Mouse (Mus musculus): Measurements from ENCODE around the gene Hist2h2be. TPM values are rescaled to one million over a fixed set of nuclear protein-coding genes. Genes with fewer than 3 reads are reported as not detected.
"Not testable (repeated sequence)": the region's sequence is repeated elsewhere in the genome, so short reads cannot be mapped to it uniquely, and the experiment has no call there.

The Hist2h2be gene
- polyA plus RNA-seq, 1 experiment from 2014 or later = 4.7 TPM

GRCm38 (mm10) chr3:96240799-96241197, 19.9 kb downstream of the Hist2h2be start:
- no peak for ATAC-seq
- Histone ChIP-seq H3K36me3 (ENCODE audit: control insufficient read depth, insufficient read depth, low read length) (no peaks in the 10 kb centered on the region), H3K4me2 (ENCODE audit: low read length) (peak overlapping the region; percentile 56), H3K27ac (ENCODE audit: low read length) (peak overlapping the region; percentile 82), H3K9me3 (replicated peaks; ENCODE audit: control insufficient read depth, low read length, poor library complexity, severe bottlenecking) (no peaks in the 10 kb centered on the region), H3K4me3 (ENCODE audit: low read depth, low read length) (peak overlapping the region; percentile 34; the same call in 1 of the 2 replicates), H3K9ac (ENCODE audit: low read depth, low read length) (peak overlapping the region; percentile 58), H3K27me3 (ENCODE audit: control insufficient read depth, insufficient read depth, low read depth, low read length) (no peaks in the 10 kb centered on the region), H3K4me1 (ENCODE audit: control insufficient read depth, insufficient read depth, low read length) (peaks cover 21% of the 10 kb centered on the region)
- 72% methylated on average over 9 of the region's 9 CpGs for WGBS

- Histone ChIP-seq H3K4me3 (ENCODE audit: low read depth, low read length) (no peak overlapping the region), H3K36me3 (ENCODE audit: control insufficient read depth, insufficient read depth, low read length) (no peaks in the 10 kb centered on the region), H3K4me1 (ENCODE audit: control insufficient read depth, insufficient read depth, low read length) (peaks cover 18% of the 10 kb centered on the region), H3K27ac (ENCODE audit: low read length) (peak overlapping the region; percentile 93), H3K9ac (ENCODE audit: low read depth, low read length) (no peak overlapping the region), H3K4me2 (ENCODE audit: low read length) (peak overlapping the region; percentile 68; the same call in 1 of the 2 replicates), H3K27me3 (ENCODE audit: control insufficient read depth, insufficient read depth, low read depth, low read length) (no peaks in the 10 kb centered on the region), H3K9me3 (replicated peaks; ENCODE audit: control insufficient read depth, low read length, poor library complexity, severe bottlenecking) (no peaks in the 10 kb centered on the region)
- 86% methylated on average over 7 of the region's 7 CpGs for WGBS
- no peak for ATAC-seq
Observed at GRCm38 (mm10) chr3:96243921-96244572, 23.1 kb downstream of the Hist2h2be start.

GRCm38 (mm10) chr3:96245003-96245886, 24.3 kb downstream of the Hist2h2be start, which contains the start of gene Hist2h2aa1:
TSS of gene Hist2h2aa1 (plus strand) at chr3:96245497.
- not testable (repeated sequence) for H3K9me3 ChIP-seq (replicated peaks; ENCODE audit: control insufficient read depth, low read length, poor library complexity, severe bottlenecking); H3K27me3 ChIP-seq (ENCODE audit: control insufficient read depth, insufficient read depth, low read depth, low read length); H3K36me3 ChIP-seq (ENCODE audit: control insufficient read depth, insufficient read depth, low read length)
- Histone ChIP-seq H3K27ac (ENCODE audit: low read length) (peak within 1 kb of the TSS; percentile 93), H3K4me3 (ENCODE audit: low read depth, low read length) (peak within 1 kb of the TSS; percentile 42), H3K9ac (ENCODE audit: low read depth, low read length) (peak within 1 kb of the TSS; percentile 77), H3K4me2 (ENCODE audit: low read length) (peak within 1 kb of the TSS; percentile 68), H3K4me1 (ENCODE audit: control insufficient read depth, insufficient read depth, low read length) (peaks cover 18% of the 10 kb centered on the region)
- peak; percentile 92 for ATAC-seq
- WGBS = 1% methylated on average over 23 of the region's 88 CpGs

GRCm38 (mm10) chr3:96246018-96246417, 25.1 kb downstream of the Hist2h2be start:
- peak overlapping the region; percentile 31 for H3K4me3 ChIP-seq (ENCODE audit: low read depth, low read length)
- peak overlapping the region; percentile 60; the same call in 1 of the 2 replicates for H3K27ac ChIP-seq (ENCODE audit: low read length)
- 0 out of 2 replicates have a peak overlapping the region, but pooled peaks have one; percentile 31 for H3K4me2 ChIP-seq (ENCODE audit: low read length)
- H3K36me3 ChIP-seq (ENCODE audit: control insufficient read depth, insufficient read depth, low read length); H3K9ac ChIP-seq (ENCODE audit: low read depth, low read length); H3K9me3 ChIP-seq (replicated peaks; ENCODE audit: control insufficient read depth, low read length, poor library complexity, severe bottlenecking); H3K27me3 ChIP-seq (ENCODE audit: control insufficient read depth, insufficient read depth, low read depth, low read length): not testable (repeated sequence)
- peak; percentile 59 for ATAC-seq
- peaks cover 14% of the 10 kb centered on the region for H3K4me1 ChIP-seq (ENCODE audit: control insufficient read depth, insufficient read depth, low read length)
- 0% methylated on average over 10 of the region's 21 CpGs for WGBS

- Histone ChIP-seq H3K4me2 (ENCODE audit: low read length) (peak within 1 kb of the TSS; percentile 42), H3K4me1 (ENCODE audit: control insufficient read depth, insufficient read depth, low read length) (peaks cover 13% of the 10 kb centered on the region), H3K4me3 (ENCODE audit: low read depth, low read length) (peak within 1 kb of the TSS; percentile 31), H3K27ac (ENCODE audit: low read length) (peak within 1 kb of the TSS; percentile 60; the same call in 1 of the 2 replicates)
- no CpG with 5 or more reads among the region's 47 CpGs for WGBS
- H3K9me3 ChIP-seq (replicated peaks; ENCODE audit: control insufficient read depth, low read length, poor library complexity, severe bottlenecking); H3K36me3 ChIP-seq (ENCODE audit: control insufficient read depth, insufficient read depth, low read length); H3K9ac ChIP-seq (ENCODE audit: low read depth, low read length); H3K27me3 ChIP-seq (ENCODE audit: control insufficient read depth, insufficient read depth, low read depth, low read length): not testable (repeated sequence)
- peak; percentile 90 for ATAC-seq
Observed at GRCm38 (mm10) chr3:96246427-96246856, 25.5 kb downstream of the Hist2h2be start, which contains the start of gene Hist2h3c1. TSS of gene Hist2h3c1 (plus strand) at chr3:96246685.

GRCm38 (mm10) chr3:96247356-96248140, 26.6 kb downstream of the Hist2h2be start:
- peaks cover 13% of the 10 kb centered on the region for H3K4me1 ChIP-seq (ENCODE audit: control insufficient read depth, insufficient read depth, low read length)
- no peak for ATAC-seq
- no peaks in the 10 kb centered on the region for H3K9me3 ChIP-seq (replicated peaks; ENCODE audit: control insufficient read depth, low read length, poor library complexity, severe bottlenecking)
- no peaks in the 10 kb centered on the region for H3K27me3 ChIP-seq (ENCODE audit: control insufficient read depth, insufficient read depth, low read depth, low read length)
- H3K9ac ChIP-seq (ENCODE audit: low read depth, low read length) = no peak overlapping the region
- H3K4me3 ChIP-seq (ENCODE audit: low read depth, low read length) = peak overlapping the region; percentile 26
- WGBS = 4% methylated on average over 11 of the region's 11 CpGs
- peak overlapping the region; percentile 42 for H3K4me2 ChIP-seq (ENCODE audit: low read length)
- no peaks in the 10 kb centered on the region for H3K36me3 ChIP-seq (ENCODE audit: control insufficient read depth, insufficient read depth, low read length)
- H3K27ac ChIP-seq (ENCODE audit: low read length) = no peak overlapping the region

GRCm38 (mm10) chr3:96248141-96249033, 27.5 kb downstream of the Hist2h2be start:
- no peak for ATAC-seq
- peaks cover 13% of the 10 kb centered on the region for H3K4me1 ChIP-seq (ENCODE audit: control insufficient read depth, insufficient read depth, low read length)
- H3K27me3 ChIP-seq (ENCODE audit: control insufficient read depth, insufficient read depth, low read depth, low read length) = no peaks in the 10 kb centered on the region
- H3K27ac ChIP-seq (ENCODE audit: low read length) = no peak overlapping the region
- no peaks in the 10 kb centered on the region for H3K36me3 ChIP-seq (ENCODE audit: control insufficient read depth, insufficient read depth, low read length)
- 58% methylated on average over 6 of the region's 6 CpGs for WGBS
- no peaks in the 10 kb centered on the region for H3K9me3 ChIP-seq (replicated peaks; ENCODE audit: control insufficient read depth, low read length, poor library complexity, severe bottlenecking)
- no peak overlapping the region for H3K4me3 ChIP-seq (ENCODE audit: low read depth, low read length)
- no peak overlapping the region; the same call in 1 of the 2 replicates for H3K4me2 ChIP-seq (ENCODE audit: low read length)
- H3K9ac ChIP-seq (ENCODE audit: low read depth, low read length) = no peak overlapping the region

- Histone ChIP-seq H3K4me1 (ENCODE audit: control insufficient read depth, insufficient read depth, low read length) (peaks cover 13% of the 10 kb centered on the region), H3K9me3 (replicated peaks; ENCODE audit: control insufficient read depth, low read length, poor library complexity, severe bottlenecking) (no peaks in the 10 kb centered on the region), H3K4me2 (ENCODE audit: low read length) (no peak overlapping the region), H3K36me3 (ENCODE audit: control insufficient read depth, insufficient read depth, low read length) (no peaks in the 10 kb centered on the region), H3K9ac (ENCODE audit: low read depth, low read length) (no peak overlapping the region), H3K4me3 (ENCODE audit: low read depth, low read length) (no peak overlapping the region), H3K27ac (ENCODE audit: low read length) (no peak overlapping the region), H3K27me3 (ENCODE audit: control insufficient read depth, insufficient read depth, low read depth, low read length) (no peaks in the 10 kb centered on the region)
- ATAC-seq = no peak
- WGBS = 56% methylated on average over 4 of the region's 4 CpGs
Observed at GRCm38 (mm10) chr3:96249034-96249345, 28.1 kb downstream of the Hist2h2be start.

Measured in midbrain, embryonic 16.5 days (tissue).